Comparison of ENCODE assay signal across 8 mouse cellular contexts in the genomic region with DNA sequence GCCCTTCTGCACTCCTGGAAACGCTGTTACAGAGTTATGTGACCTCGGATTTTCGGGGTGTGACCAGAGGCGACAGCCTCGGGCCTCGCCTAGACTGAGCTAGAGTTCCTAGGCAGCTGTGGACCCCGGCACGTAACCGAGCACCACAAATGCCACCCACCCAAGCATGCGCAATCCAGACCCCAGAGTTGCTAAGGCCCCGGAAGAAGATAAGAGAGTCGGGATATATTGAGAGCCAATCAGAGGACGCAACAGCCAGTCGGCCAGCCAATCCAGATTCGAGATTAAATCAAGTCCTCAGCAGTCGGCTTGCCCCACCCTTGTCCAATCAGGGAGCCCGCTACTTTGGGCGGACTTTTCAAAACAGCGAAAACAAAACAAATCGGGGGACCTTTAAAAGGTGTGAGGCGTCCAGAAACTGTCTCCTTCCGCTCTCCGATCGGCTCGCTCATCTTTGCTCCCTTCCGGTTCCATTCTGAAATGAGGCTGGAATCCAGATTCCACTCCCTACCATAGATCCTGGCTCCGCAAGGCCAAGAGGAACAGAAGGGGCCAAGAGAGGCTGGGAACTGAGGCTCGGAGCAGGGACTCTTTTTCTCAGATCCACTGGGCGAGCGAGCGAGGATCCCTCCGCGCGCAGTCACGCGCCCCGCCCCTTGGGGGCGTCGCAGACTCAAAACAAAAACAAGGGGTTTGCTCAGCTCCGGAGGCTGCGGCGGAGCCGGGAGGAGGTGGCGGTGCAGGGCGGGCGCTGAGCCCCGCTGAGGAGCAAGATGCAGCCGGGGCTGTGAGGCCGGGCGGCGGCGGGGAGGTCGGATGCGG. TPM values are rescaled to one million over a fixed set of nuclear protein-coding genes. Genes with fewer than 3 reads are reported as not detected.
A peak's percentile ranks its signal among the peaks of the same experiment; 100 is the strongest.
DNase-seq lines count a peak whose midpoint lies in the region; ATAC-seq lines count a peak whose summit lies in the region.

A gene (plus strand): TSS at position 375 of the 822 bp plus-strand sequence.

- peak; percentile 68 for ATAC-seq in megakaryocyte progenitor cell, adult 5-6 weeks (replicated peaks; ENCODE audit: poor library complexity)

- peak; percentile 99 for DNase-seq in adipocyte (ENCODE audit: low spot score)
- peak; percentile 96 for DNase-seq in embryo, embryonic 10 days (ENCODE audit: low spot score)
- peak; percentile 92 for DNase-seq in gastrocnemius, postnatal 10 days
- DNase-seq in induced T-regulatory cell, adult 2 months (ENCODE audit: low read depth) = peak; percentile 100
- peak; percentile 99 for DNase-seq in left cerebral cortex, adult 9 months (ENCODE audit: low spot score in 2 of 2)
- peak; percentile 92 for DNase-seq in right cerebral cortex, postnatal 14 days
- DNase-seq in urinary bladder, postnatal 36 days (ENCODE audit: low spot score in 2 of 2) = peak; percentile 93 to 95

RNA-seq across cellular contexts. Expression of the gene that starts here (rescaled TPM):
- total RNA-seq in gastrocnemius, postnatal 10 days (2021) = 10 to 100 TPM; 16.9 to 18.2 TPM
- total RNA-seq in megakaryocyte progenitor cell, adult 5-6 weeks (2015) = 31.9 and 37.7 TPM in 2 replicates
- total RNA-seq in megakaryocyte progenitor cell, adult 5-6 weeks (2017) = 35.2 and 38.1 TPM in 2 replicates

Comparison
In these comparisons a context has a peak if more than half of its experiments do, and no peak if none do; other contexts are left out.
1. Peak in every context shown above with its lines: DNase-seq and ATAC-seq.